Mouse (Mus musculus) liver, embryonic 14.5 days (tissue): ENCODE results near the gene Nt5dc3. TPM values are rescaled to one million over a fixed set of nuclear protein-coding genes. Genes with fewer than 3 reads are reported as not detected.

Source experiments
- ATAC-seq: fragments of 200-750 bp; cut with Nextera tagmentation; 2 replicates; pipeline ENCODE4 v1.8.0; 2017; ENCODE audit warnings: moderate number of reproducible peaks, mild to moderate bottlenecking, moderate library complexity; ENCODE audit not compliant: insufficient read depth
- DNase-seq, 3 experiments: peaks; one replicate each; pipeline ENCODE4 v3.0.0-alpha.2; 2012 to 2013; ENCODE audit warnings: low read depth in 3 of 3, low spot score in 3 of 3
- H3K27ac ChIP-seq: fragments of 300-500 bp; sonication (generic); 2 replicates; pipeline ENCODE4 v1.5.1; 2014; ENCODE audit warnings: moderate library complexity, mild to moderate bottlenecking, control low read depth, inconsistent platforms
- H3K27me3 ChIP-seq: fragments of 300-500 bp; sonication (generic); 2 replicates; pipeline ENCODE4 v1.6.1; 2014; ENCODE audit warnings: mild to moderate bottlenecking, low read length, moderate library complexity; ENCODE audit not compliant: control insufficient read depth, insufficient read depth
- H3K36me3 ChIP-seq: fragments of 300-500 bp; sonication (generic); replicated peaks from 2 replicates; pipeline ENCODE4 v1.6.1; 2014; ENCODE audit warnings: low read depth; ENCODE audit not compliant: control insufficient read depth, insufficient read depth
- H3K4me1 ChIP-seq, 2 experiments: fragments of 200-500 bp in 1 of 2; fragments of 300-500 bp in 1 of 2; sonication (generic) in 1 of 2; replicated peaks; 2 replicates each; pipeline ENCODE4 v1.6.1; 2012 to 2014; ENCODE audit warnings: antibody characterized with exemption in 1 of 2, inconsistent platforms in 1 of 2, low read length in 1 of 2; ENCODE audit not compliant: control insufficient read depth in 2 of 2, insufficient read depth in 2 of 2
- H3K4me2 ChIP-seq: fragments of 300-500 bp; sonication (generic); 2 replicates; pipeline ENCODE4 v1.6.1; 2014; ENCODE audit warnings: low read depth, mild to moderate bottlenecking, control low read depth, moderate library complexity
- H3K4me3 ChIP-seq, 2 experiments: fragments of 200-500 bp in 1 of 2; fragments of 300-500 bp in 1 of 2; sonication (generic) in 1 of 2; 2 replicates each; pipeline ENCODE4 v1.5.1; 2012 to 2014; ENCODE audit warnings: low read depth in 2 of 2, low read length in 2 of 2, mild to moderate bottlenecking in 2 of 2, control low read depth in 1 of 2, inconsistent platforms in 1 of 2, moderate library complexity in 1 of 2; ENCODE audit not compliant: insufficient read depth in 1 of 2
- H3K9ac ChIP-seq: fragments of 300-500 bp; sonication (generic); replicated peaks from 2 replicates; pipeline ENCODE4 v1.6.1; 2014; ENCODE audit warnings: mild to moderate bottlenecking, control low read depth, moderate library complexity
- H3K9me3 ChIP-seq: fragments of 300-500 bp; sonication (generic); 2 replicates; pipeline ENCODE4 v1.6.1; 2016; ENCODE audit warnings: low read length, mixed read lengths; ENCODE audit not compliant: control insufficient read depth
- CTCF ChIP-seq: IDR thresholded peaks from 2 replicates; pipeline ENCODE4 v1.5.1; 2016; ENCODE audit warnings: antibody characterized with exemption, low read depth, control low read depth
- EP300 ChIP-seq: IDR thresholded peaks from 2 replicates; pipeline ENCODE4 v1.6.1; 2016; ENCODE audit warnings: antibody characterized with exemption, low read depth
- WGBS: fragments of 180-500 bp; shearing (Covaris S2); extraction: QIAGEN DNeasy Blood & Tissue Kit; methylation state at CpG from one replicate; pipeline ENCODE4 v1.1.7; 2014; ENCODE audit not compliant: insufficient replicate concordance; 5-methylcytosine and 5-hydroxymethylcytosine counted together
- polyA plus RNA-seq, 2 experiments: library from polyadenylated mRNA; depleted of rRNA in 1 of 2; stranded (reverse) in 1 of 2; unstranded in 1 of 2; fragments of >200 nt; fragmentation: Nextera tagmentation in 1 of 2; extraction: Ambion mirVana in 1 of 2; gene quantifications; 2 replicates each; pipeline versions ENCODE4 v1.2.1 to v1.2.3; 2012 to 2014

Gene Nt5dc3
- polyA plus RNA-seq, 2 experiments: 0.46 to 0.89 TPM

- DNase-seq: no peak
- TF ChIP-seq CTCF (no peak), EP300 (no peak)
- no peak overlapping the region for H3K4me2 ChIP-seq
- H3K4me3 ChIP-seq: no peak overlapping the region
- 68% methylated on average over 5 of the region's 5 CpGs for WGBS
- H3K4me1 ChIP-seq: peaks cover 0 to 3% of the 10 kb centered on the region in 2 experiments; a peak in 1 of 4 replicates
- H3K9me3 ChIP-seq: no peaks in the 10 kb centered on the region
- no peak for ATAC-seq
- no peaks in the 10 kb centered on the region for H3K27me3 ChIP-seq
- H3K9ac ChIP-seq: no peak overlapping the region
- no peak overlapping the region for H3K27ac ChIP-seq
- no peaks in the 10 kb centered on the region for H3K36me3 ChIP-seq
These were observed 17.4 kb downstream of the Nt5dc3 start for GRCm38 (mm10) chr10:86796073-86796741.

- no peak overlapping the region for H3K4me2 ChIP-seq
- no peaks in the 10 kb centered on the region for H3K9me3 ChIP-seq
- no peaks in the 10 kb centered on the region for H3K36me3 ChIP-seq
- H3K4me3 ChIP-seq: no peak overlapping the region
- H3K9ac ChIP-seq: no peak overlapping the region
- H3K27me3 ChIP-seq: no peaks in the 10 kb centered on the region
- H3K27ac ChIP-seq: no peak overlapping the region
- H3K4me1 ChIP-seq: no peaks in the 10 kb centered on the region
- TF ChIP-seq EP300 (no peak), CTCF (no peak)
- ATAC-seq (no peak), DNase-seq (no peak)
- 39% methylated on average over 1 of the region's 1 CpGs for WGBS
These were observed 28.6 kb downstream of the Nt5dc3 start for GRCm38 (mm10) chr10:86807362-86807761.

GRCm38 (mm10) chr10:86808013-86808758 lies 29.4 kb downstream of the Nt5dc3 start:
- no peak for ATAC-seq

GRCm38 (mm10) chr10:86810000-86810399 lies 31.2 kb downstream of the Nt5dc3 start:
- Histone ChIP-seq H3K4me1 (no peaks in the 10 kb centered on the region), H3K9ac (no peak overlapping the region), H3K27me3 (no peaks in the 10 kb centered on the region), H3K36me3 (no peaks in the 10 kb centered on the region), H3K27ac (no peak overlapping the region), H3K4me2 (no peak overlapping the region), H3K4me3 (no peak overlapping the region), H3K9me3 (no peaks in the 10 kb centered on the region)
- DNase-seq (no peak), ATAC-seq (no peak)
- 79% methylated on average over 9 of the region's 9 CpGs for WGBS
- TF ChIP-seq EP300 (no peak), CTCF (no peak)

More at GRCm38 (mm10) chr10:86808013-86808758, 29.4 kb downstream of the Nt5dc3 start:
- H3K36me3 ChIP-seq: no peaks in the 10 kb centered on the region
- no peak overlapping the region for H3K4me2 ChIP-seq
- TF ChIP-seq CTCF (no peak), EP300 (no peak)
- no peaks in the 10 kb centered on the region for H3K9me3 ChIP-seq
- H3K4me3 ChIP-seq: no peak overlapping the region
- 75% methylated on average over 15 of the region's 15 CpGs for WGBS
- H3K27ac ChIP-seq: no peak overlapping the region
- DNase-seq: no peak
- no peaks in the 10 kb centered on the region for H3K27me3 ChIP-seq
- H3K4me1 ChIP-seq: no peaks in the 10 kb centered on the region
- H3K9ac ChIP-seq: no peak overlapping the region

- no peak for ATAC-seq
- TF ChIP-seq CTCF (no peak), EP300 (no peak)
- 68% methylated on average over 5 of the region's 5 CpGs for WGBS
These were observed 31.8 kb downstream of the Nt5dc3 start for GRCm38 (mm10) chr10:86810612-86811011.

More at GRCm38 (mm10) chr10:86810612-86811011, 31.8 kb downstream of the Nt5dc3 start:
- no peak overlapping the region for H3K4me2 ChIP-seq
- no peak for DNase-seq
- H3K4me1 ChIP-seq: no peaks in the 10 kb centered on the region
- H3K9ac ChIP-seq: no peak overlapping the region
- H3K4me3 ChIP-seq: no peak overlapping the region
- H3K27me3 ChIP-seq: no peaks in the 10 kb centered on the region
- H3K36me3 ChIP-seq: no peaks in the 10 kb centered on the region
- H3K9me3 ChIP-seq: no peaks in the 10 kb centered on the region
- no peak overlapping the region for H3K27ac ChIP-seq
